Mouse (Mus musculus): Measurements from ENCODE around the gene Vps13c.

The Vps13c gene

DNA sequence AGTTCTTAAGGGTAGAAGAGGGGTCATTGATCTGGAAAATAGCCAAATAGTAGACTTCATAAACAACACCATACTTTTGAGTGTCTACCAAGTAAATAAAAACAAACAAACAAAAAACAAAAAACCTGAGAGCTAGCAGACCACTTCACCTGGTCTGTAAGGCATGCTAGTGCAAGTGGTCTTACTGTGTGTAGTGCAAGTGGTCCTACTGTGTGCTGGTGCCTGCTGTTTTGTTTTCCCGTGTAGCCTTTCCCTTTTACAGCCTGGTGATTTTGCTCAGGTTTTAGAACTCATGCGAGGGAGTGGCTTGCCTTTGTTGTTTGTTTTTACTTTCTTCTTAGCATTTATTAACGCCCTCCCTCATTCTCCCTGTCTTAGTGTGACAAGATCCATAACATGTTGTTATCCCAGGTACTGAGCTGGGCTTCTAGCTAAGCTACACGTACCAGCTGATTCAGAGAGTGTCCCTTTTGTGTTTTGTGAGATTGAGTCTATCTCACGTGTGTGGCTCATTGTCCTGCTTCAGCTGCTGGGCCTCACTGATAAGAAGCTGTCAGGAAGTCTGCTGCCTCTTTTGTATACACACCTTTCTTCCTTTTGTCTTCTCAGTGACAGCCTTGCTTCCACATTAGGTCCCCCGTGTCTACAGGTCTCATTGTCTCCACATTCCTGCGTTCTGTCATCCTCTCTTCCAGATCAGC, 34.5 kb downstream of the Vps13c start:
- in situ Hi-C loops (cut with MboI, MseI), result loop anchor here in 1 of 2 experiments (5.0 kb wide), 1 partner anchor 107 kb away; no protein-coding TSS in a partner anchor

DNA sequence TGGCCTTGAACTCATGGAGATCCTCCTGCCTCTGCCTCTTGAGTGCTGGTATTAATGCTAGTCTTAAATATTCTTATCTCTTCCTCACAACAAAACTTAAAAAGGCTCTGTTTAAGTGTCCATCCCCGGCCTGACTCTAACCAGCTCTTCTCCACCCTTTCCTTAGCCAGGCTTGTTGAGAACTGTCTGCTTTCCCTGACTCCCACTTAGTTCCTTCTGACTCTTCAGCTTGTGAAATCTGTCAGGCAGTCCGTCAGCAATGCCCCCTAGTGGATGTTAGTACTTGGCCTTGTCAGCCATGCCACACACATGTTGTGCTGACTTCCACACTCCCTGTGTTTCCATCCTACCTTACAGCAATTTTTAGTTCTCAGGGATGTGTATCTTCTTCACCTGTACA, 35.1 kb downstream of the Vps13c start:
- in situ Hi-C loops (cut with MboI, MseI), result no loop called here

DNA sequence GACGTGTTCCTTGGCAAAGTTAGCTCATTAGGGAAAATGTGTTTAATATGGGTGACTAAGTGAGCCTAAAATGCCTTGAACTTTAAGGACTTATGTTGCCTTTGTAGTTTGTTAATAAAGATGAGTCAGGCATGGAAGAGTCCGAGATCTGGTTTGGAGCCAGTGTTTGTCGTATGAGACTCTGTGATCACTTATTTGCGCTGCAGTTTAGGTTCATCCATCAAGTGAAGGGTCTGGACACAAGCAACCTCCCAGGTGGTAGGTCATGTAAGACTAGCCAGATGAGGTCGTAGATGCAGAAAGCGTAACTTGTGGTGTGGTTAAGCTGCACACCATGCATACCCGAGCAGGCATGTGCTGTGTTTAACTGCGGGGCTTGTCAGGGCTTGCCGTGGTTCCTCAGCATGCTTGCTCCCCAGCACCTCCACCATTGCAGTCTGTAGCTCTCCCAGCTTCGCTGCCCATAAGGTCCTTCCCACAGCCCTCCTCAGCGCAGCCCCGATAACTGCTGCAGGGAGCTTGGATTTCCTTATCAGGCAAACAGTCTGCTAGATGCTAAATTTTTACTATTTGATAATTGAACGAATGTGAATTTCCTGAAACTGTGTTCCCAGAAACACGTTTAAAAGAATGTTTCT, 37.0 kb downstream of the Vps13c start:
- in situ Hi-C loops (cut with MboI, MseI), result no loop called here

DNA sequence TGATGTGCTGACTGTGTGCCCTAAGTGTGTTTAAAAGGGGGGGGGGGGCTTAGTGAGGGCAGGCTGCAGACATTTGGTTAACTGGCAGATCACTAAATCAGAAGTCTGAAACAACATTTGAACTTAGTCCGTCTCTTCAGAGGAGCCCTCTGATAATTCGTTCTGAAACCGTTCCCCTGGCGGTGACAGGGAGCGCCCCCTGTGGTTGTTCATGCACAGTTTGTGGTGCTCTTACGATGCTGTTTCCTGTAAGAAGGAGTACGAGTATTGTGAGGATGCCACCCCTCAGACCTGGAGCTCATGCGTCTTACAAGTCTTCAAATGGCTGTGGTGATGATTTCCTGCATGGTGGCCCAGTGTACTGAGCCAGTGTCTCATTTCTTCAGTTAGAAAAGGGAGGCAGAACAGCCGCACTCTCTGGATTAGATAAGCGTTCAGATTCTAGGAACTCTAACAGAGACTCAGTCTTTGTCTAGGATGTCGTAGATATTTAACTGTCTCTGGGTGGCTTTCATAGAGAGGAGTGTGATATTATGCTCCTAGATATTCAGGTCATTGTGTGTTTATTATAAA, 38.1 kb downstream of the Vps13c start:
- in situ Hi-C loops (cut with MboI, MseI), result no loop called here

DNA sequence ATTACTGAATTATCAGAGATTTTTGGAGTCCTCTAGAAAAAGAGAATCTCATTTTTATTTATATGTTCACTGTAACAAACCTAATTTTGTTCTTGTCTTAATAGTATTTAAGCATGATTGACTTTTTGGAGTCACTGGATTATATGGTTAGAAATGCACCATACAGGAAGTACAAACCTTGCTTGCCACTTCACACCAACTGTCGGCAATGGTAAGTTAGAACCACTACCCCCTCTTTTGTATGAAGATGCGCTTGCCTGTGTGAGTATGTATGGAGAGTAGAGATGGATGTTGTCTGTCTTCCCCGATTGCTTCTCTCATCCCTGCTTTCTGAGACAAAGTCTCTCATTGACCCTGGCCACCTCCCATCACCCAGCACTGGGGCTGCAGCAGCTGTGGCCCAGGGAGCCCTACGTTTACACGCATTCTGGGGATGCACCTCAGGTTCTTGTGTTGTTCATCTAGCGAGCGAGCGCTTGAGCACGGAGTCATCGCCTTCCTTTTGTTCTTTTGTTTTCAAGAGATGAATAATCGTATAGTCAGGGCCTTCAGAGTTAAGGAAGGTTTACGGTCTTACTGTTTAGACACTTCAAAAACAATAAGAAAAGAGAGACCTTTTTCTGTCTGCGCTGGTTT, 43.3 kb downstream of the Vps13c start:
- in situ Hi-C loops (cut with MboI, MseI), result no loop called here

DNA sequence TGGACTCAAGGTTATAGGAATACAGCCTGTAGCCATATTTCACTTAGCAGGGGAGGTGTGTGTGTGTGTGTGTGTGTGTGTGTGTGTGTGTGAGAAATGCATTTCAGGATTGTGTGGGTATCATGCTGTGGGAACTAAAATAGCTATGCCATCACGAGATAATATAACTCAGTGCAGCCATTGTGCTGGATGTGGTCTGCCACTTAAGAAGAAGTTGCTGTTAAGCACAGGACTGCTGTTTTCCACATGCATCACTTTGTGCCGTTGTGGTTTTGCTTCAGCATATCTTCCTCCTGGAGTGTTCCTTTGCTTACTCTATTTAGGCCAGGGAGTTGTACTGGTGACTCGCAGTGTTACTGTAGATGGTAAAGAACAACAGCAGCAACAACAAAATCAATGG, 43.9 kb downstream of the Vps13c start:
- in situ Hi-C loops (cut with MboI, MseI), result no loop called here

DNA sequence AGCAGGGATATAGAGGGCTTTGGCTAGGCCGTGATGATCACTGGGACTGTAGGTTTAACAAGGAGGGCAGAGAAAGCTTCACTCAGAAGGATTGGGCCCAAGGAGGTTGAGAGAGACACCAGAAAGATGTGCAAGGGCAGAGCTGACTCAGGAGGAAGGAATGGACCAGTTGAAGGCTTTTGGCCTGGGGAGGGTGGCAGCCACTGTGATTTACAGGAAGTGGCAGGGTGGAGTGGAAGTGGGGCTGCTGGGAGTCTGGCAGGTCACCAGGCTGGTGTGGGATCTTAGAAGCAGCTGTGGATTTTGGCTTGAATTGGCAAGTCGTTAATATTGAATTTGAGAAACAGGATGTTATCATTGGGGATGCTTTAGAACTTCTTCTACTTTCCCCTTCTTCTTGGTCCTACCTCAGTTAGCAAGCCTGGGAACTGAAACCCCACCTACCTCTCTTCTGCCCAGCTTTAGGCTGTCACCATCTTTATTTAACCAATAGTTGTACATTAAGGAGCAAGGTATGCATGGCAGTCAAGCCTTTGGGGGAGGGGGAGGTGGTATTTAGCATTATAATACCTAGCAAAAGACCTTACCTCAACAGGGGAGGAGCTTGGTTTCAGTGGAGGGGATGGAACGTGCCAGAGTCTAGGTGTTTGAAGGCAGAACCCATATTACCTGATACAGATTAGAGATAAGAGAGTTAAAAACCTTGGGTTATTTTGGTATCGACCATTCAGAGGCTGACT, 47.0 kb downstream of the Vps13c start:
- in situ Hi-C loops (cut with MboI, MseI), result no loop called here

DNA sequence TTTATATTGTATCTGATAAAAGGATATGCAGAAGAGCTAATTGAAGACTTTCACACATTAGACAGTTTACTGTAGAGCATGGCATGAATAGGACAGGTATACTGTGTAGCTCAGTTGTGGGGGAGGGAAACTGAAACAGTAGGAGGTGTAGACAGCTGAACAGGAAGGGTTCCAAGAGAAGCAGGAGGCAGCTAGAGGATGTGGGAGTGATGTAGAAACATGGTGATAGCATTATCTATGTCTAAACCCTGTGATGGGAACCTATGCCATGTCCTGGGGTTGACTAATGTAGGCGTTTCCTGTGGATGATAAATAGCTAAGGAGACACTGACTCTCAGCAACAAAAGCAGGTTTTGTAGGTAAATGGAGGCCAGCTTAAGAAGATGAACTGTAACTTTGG, 53.3 kb downstream of the Vps13c start:
- in situ Hi-C loops (cut with MboI, MseI), result no loop called here

DNA sequence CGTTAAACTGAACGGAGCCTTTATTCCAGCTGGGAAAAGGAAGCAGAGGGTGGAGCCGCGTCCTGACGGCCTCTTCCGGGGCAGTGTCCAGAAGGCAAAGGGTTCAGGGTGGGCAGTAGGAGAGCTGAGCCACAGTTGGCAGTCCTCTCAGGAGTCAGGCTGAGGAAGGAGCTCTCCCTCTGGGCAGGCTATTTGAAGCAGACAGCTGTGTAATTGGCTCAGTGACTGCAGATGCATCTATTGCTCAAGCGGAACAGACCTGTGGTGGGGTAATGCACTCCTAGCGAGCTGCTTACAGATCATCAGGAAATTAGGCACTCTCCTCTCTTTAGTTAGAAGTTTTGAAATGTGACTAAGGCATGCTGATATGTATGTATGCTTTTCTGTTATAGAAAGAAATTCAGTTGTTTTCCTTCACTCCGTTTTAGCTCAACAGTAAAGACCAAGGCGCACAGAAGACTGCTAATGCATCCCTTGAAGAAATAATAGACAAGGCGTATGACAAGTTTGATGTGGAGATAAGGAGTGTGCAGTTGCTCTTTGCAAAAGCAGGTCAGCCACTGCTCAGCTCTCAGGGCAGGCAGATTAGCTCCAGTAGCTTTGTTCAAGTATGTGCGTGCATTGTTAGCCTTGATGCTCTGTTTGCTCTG, 56.6 kb downstream of the Vps13c start:
- in situ Hi-C loops (cut with MboI, MseI), result no loop called here

DNA sequence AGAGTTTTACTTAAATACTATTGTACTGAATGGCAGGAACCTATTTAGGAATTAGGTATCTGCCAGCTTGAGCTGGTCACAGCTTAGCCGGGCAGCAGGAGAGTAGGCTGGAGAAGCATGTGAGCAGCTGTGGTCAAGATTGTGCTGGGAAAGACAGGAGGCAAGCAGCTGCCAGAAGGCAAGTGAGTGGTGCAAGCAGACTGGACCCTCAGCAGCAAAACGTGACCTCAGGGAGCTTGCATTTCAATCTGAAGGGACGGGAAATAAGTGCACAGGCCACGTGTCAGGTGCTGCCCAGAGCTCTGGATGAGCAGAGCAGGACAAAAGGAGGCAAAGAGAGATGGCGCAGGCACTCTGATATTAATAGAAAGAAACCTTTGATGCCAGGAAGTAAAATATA, 60.2 kb downstream of the Vps13c start:
- in situ Hi-C loops (cut with MboI, MseI), result no loop called here

DNA sequence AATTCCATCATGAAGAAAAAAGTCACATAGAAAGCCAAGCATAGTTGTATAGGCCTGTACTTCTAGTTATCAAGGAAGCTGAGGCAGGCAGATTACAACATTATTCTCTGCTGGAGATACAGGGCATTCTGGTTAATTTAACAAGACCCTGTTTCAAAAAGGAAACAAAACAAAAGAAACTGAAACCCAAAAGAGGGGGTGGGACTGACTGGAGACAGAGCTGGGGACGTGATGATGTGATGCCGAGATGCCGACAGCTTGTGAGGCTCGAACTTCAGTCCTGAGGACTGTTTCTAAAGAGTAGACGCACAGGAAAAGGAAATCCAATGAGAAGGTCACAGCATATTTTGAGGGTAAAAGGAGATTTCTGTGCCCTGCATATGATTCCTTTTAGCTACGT, 64.2 kb downstream of the Vps13c start:
- in situ Hi-C loops (cut with MboI, MseI), result no loop called here

DNA sequence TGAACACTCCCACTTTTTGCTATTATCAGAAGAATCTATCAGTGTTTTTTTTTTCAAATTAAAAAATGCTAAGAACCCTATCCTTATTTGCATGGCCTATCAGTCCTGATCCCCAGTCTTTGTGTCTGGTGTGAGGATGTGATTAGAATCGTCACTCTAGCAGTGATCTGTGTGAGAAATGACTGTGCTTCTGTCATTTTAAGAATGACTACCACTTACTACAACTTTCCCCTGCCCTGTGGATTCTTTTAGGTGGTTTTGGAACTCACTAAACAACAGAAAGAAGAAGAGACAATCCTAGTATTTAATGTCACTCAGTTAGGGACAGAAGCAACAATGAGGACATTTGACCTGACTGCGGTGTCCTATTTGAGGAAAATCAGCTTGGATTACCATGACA, 65.3 kb downstream of the Vps13c start:
- in situ Hi-C loops (cut with MboI, MseI), result no loop called here

DNA sequence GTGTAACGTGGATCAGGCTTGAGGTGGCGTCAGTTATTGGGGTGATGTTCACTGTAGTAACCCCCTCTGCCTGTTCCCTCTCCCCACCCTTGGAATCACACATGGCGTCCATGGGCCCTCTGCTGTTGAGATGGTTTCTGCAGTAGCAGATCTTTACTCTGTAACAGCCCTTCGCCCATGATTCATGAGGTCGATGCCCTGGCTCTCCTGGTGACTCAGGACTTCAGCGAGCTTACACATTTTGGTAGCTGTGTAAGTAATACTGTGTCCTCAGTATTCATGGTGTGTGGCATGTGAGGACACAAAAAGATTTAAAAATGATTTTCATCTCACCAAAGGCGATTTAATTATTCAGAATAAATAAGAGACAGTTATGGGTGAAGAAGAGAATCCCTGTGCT, 74.5 kb downstream of the Vps13c start:
- in situ Hi-C loops (cut with MboI, MseI), result no loop called here

DNA sequence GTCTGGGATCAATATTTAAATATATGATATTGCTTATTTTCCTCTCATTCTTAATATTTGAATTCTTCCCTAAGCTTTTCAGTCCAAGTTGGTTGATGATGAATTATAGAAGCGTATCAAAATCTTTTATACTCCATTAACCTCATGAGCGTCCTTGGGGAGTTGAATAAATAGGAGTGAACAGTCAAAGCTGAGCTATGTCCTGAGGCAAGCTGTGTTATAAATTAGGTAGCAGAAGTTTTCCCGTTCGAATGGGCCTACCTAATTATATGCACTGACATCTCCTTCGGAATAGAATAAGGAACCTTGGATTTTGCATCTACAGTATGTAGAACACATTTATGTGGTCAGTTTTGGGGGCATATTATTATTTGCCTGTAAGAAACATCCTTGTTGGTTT, 82.2 kb downstream of the Vps13c start:
- in situ Hi-C loops (cut with MboI, MseI), result no loop called here

DNA sequence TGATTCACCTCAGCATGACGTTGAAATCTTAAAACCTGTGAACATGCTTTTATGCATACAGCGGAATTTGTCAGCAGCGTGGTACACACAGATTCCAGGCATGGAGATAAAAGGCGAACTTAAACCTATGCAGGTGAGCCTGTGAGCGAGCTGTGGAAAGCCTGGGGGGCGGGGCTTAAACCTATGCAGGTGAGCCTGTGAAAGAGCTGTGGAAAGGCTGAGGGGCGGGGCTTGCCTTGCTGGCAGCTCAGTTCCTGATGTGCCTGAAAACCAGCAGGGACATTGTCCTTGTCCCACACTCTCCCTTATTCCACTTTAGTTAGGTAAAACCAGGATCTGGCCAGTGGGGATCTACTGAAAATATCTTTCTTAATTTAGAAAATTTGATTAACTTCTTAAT, 90.4 kb downstream of the Vps13c start:
- in situ Hi-C loops (cut with MboI, MseI), result no loop called here

DNA sequence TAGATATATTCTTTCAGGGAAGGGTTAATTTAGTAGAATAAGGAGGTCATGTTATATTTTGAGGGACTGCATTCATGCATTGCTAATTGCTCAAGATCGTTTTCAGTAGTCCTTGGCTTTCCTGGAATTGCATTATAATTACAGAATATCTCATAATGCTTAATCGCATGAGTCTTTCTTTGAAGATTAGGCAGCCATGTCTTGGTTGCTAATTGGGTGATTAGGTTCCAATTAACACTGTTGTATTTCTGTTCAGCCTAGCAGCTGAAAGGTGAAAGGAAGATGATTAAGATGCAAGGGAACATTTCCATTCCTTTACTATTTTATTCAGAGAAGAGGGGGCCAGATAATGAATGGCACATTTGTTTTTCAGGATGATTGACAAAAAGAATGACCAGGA, 97.1 kb downstream of the Vps13c start:
- in situ Hi-C loops (cut with MboI, MseI), result no loop called here

DNA sequence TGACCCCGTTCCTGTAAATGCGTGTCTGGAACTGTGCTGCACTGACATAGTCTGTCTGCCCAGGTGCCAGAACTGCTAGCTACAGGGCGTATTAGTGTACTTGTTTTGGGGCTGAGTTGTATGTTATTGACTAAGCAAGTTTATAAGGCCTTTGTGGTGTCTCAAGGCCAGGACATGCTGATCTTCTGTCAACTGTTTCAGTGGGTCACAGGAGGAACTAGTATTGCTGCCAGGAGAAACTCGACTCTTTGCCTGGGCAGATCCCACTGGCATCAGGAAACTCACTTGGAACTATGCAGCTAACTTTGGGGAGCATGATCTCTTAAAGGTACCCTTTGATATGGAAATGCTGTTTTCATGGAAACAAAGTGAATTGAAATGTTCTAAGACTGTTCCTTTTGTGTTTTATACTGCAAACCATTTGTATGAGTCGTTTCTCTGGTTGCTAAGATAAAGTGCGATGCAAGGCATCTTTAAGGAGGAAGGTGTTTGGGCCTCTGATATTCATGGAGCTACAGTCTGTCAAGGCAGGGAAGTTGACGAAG, 115.3 kb downstream of the Vps13c start:
- in situ Hi-C loops (cut with MboI, MseI), result loop anchor here in 1 of 2 experiments (25.0 kb wide), 1 partner anchor 118 kb away; the partner anchor contains the start of genes C2cd4a and Vps13c

DNA sequence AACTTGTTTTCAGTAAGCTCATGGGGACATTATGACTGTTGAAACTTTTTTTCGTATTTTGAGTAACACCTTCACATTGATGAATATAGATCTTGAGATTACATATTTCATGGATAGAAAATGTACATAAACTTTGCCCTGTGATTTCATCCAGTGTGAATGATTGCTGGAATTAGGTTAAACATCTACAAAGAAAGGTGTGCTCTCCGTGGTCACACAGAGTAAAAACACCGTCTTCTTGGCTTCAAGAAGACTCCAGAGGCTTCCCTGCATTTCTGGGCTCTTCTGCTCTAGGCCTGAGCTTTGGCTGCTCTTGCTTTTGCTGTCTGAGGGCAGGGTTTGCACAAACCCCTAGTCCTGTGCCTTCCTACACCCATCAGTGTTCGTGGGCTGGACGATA, 121.8 kb downstream of the Vps13c start:
- in situ Hi-C loops (cut with MboI, MseI), result loop anchor here (5.0 to 25.0 kb wide), 2 partner anchors 95 to 125 kb away; partner anchors contain the start of genes C2cd4a (in 1 of the 2) and Vps13c (in 1 of the 2)

DNA sequence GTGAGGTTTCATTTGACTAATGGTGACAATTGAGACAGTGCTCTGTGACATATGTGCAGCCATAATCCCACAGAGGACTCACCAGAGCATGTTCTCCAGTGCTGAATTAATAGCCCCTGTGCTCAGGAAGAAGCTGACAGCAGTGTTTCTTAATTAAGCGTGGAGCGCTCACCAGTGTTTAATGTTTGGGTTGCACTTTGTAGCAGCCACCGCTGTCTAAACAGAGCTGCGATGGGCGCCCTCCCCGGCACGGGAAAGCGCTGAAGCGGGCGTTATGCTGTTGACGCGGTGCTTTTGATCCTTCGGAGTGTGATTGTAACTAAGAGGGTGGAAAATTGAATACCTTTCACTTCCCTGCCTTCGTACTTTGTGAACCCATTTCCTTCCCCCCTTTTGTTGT, 125.7 kb downstream of the Vps13c start:
- in situ Hi-C loops (cut with MboI, MseI), result loop anchor here in 1 of 2 experiments (25.0 kb wide), 1 partner anchor 129 kb away; the partner anchor contains the start of genes C2cd4a and Vps13c

DNA sequence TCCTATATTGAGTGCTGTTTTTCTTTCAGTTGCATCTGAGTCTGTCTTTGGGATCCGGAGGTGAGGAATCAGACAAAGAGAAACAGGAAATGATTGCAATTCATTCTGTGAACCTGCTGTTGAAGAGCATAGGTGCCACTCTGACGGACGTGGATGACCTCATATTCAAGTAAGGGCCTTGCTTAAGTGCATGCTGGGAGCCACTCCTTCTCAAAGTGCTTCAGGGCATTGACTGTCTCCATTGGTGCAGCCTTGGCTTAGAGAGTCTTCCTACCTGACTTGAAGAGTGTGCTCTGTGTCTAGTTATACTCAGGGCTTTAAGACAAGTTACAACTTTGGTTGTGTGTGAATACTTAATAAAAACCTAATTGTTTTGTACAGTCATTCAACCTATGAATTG, 126.8 kb downstream of the Vps13c start:
- in situ Hi-C loops (cut with MboI, MseI), result loop anchor here in 1 of 2 experiments (25.0 kb wide), 1 partner anchor 130 kb away; the partner anchor contains the start of genes C2cd4a and Vps13c

DNA sequence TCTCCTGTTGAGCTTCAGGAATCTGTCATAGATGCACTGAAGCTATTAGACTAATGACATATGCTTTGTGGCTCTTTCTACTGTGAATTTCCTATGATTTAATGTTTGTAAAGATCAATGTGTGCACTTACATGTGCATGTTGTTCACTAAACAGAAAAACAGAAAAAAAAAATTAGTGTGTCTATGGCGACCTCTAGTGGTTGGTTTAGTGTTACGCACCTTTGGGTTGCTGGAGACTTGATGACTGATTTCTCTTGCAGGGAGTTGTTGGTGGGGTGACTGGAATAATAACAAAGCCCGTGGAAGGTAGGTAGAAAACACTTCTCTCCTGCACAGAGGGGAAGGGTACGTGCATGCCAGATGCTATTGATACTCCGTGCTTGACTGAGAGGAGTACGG, 133.3 kb downstream of the Vps13c start:
- in situ Hi-C loops (cut with MboI, MseI), result loop anchor here (5.0 to 25.0 kb wide), 2 partner anchors 136 to 156 kb away; partner anchors contain the start of genes C2cd4a (in 1 of the 2) and Vps13c (in 1 of the 2)

Measured in T-helper 17 cell (primary cell).